25 mouse cellular contexts compared by ENCODE assay signal in the genomic region with DNA sequence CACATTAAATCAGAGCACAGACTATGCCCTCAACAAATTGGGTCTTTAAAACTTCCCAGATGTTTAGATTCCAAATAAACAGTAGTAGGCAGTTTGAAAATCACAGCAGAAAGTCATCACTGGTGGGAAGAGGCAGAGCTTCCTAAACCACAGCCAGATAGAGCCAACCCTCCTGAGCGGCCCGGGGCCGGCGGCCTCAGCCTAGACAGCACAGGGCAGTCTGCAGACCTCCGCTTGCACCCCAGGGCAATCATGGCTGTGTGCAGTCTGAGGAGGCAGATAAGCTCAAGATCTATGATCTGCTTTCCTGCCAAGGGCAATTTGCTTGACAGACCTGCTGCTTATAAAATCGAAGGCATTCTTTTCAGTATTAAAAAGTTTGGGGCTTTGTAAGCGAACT.
DNase-seq lines count a peak whose midpoint lies in the region; ATAC-seq lines count a peak whose summit lies in the region.
"Had no signal": no experiment of that assay in that cellular context is flagged by ENCODE, and none has a peak within 500 bp of the region (broad histone marks: within the 10 kb centered on the region; RNA-seq: fewer than 3 reads in every experiment).

No protein-coding gene starts in this region.

- no peak overlapping the region for H3K9ac ChIP-seq in midbrain, embryonic 14.5 days (replicated peaks; ENCODE audit: low read length)
- H3K9ac ChIP-seq in midbrain, embryonic 11.5 days (ENCODE audit: low read length) = no peak overlapping the region
- no peak overlapping the region for H3K9ac ChIP-seq in intestine, embryonic 15.5 days
- H3K9ac ChIP-seq: embryonic facial prominence, embryonic 12.5 days; forebrain, embryonic 12.5 days; heart, embryonic 15.5 days; hindbrain, embryonic 15.5 days; kidney, embryonic 15.5 days; liver, embryonic 14.5 days; midbrain, embryonic 13.5 days had no signal

- no peaks in the 10 kb centered on the region for H3K36me3 ChIP-seq in heart, embryonic 10.5 days
- H3K36me3 ChIP-seq in midbrain, embryonic 14.5 days (ENCODE audit: control insufficient read depth, insufficient read depth, low read length) = no peaks in the 10 kb centered on the region
- no peaks in the 10 kb centered on the region for H3K36me3 ChIP-seq in midbrain, embryonic 11.5 days (ENCODE audit: control insufficient read depth, insufficient read depth, low read length)
- H3K36me3 ChIP-seq in intestine, embryonic 15.5 days = no peaks in the 10 kb centered on the region
- H3K36me3 ChIP-seq: embryonic facial prominence, embryonic 12.5 days; forebrain, embryonic 12.5 days; heart, embryonic 15.5 days; hindbrain, embryonic 15.5 days; kidney, embryonic 15.5 days; midbrain, embryonic 13.5 days had no signal

- H3K27me3 ChIP-seq in heart, embryonic 10.5 days (ENCODE audit: insufficient read depth, poor library complexity, severe bottlenecking) = no peaks in the 10 kb centered on the region
- no peaks in the 10 kb centered on the region for H3K27me3 ChIP-seq in midbrain, embryonic 14.5 days (ENCODE audit: control insufficient read depth, insufficient read depth, low read length)
- no peaks in the 10 kb centered on the region for H3K27me3 ChIP-seq in midbrain, embryonic 11.5 days (ENCODE audit: control insufficient read depth, insufficient read depth, low read length)
- H3K27me3 ChIP-seq in intestine, embryonic 15.5 days (replicated peaks) = no peaks in the 10 kb centered on the region
- H3K27me3 ChIP-seq: embryonic facial prominence, embryonic 12.5 days; forebrain, embryonic 12.5 days; heart, embryonic 15.5 days; hindbrain, embryonic 15.5 days; midbrain, embryonic 13.5 days had no signal

- H3K4me2 ChIP-seq in midbrain, embryonic 14.5 days (ENCODE audit: low read length) = no peak overlapping the region
- no peak overlapping the region for H3K4me2 ChIP-seq in midbrain, embryonic 11.5 days
- H3K4me2 ChIP-seq in intestine, embryonic 15.5 days (replicated peaks) = no peak overlapping the region
- H3K4me2 ChIP-seq: embryonic facial prominence, embryonic 12.5 days; forebrain, embryonic 12.5 days; heart, embryonic 15.5 days; hindbrain, embryonic 15.5 days; kidney, embryonic 15.5 days; midbrain, embryonic 13.5 days had no signal

- H3K4me3 ChIP-seq in heart, embryonic 10.5 days = no peak overlapping the region
- no peak overlapping the region for H3K4me3 ChIP-seq in midbrain, embryonic 14.5 days (replicated peaks; ENCODE audit: low read depth, low read length)
- no peak overlapping the region for H3K4me3 ChIP-seq in midbrain, embryonic 11.5 days (ENCODE audit: low read depth, low read length)
- H3K4me3 ChIP-seq in intestine, embryonic 15.5 days (replicated peaks) = no peak overlapping the region
- H3K4me3 ChIP-seq: embryonic facial prominence, embryonic 12.5 days; erythroblast, embryonic 14.5 days; forebrain, embryonic 12.5 days; heart, embryonic 15.5 days; hindbrain, embryonic 15.5 days; kidney, embryonic 15.5 days; midbrain, embryonic 13.5 days had no signal

- WGBS in heart, embryonic 10.5 days = 51% methylated on average over 7 of the region's 7 CpGs
- WGBS in midbrain, embryonic 14.5 days = 72% methylated on average over 7 of the region's 7 CpGs
- WGBS in midbrain, embryonic 11.5 days = 83% methylated on average over 7 of the region's 7 CpGs
- 22% methylated on average over 7 of the region's 7 CpGs for WGBS in intestine, embryonic 15.5 days

- no peaks in the 10 kb centered on the region for H3K4me1 ChIP-seq in heart, embryonic 10.5 days
- no peaks in the 10 kb centered on the region for H3K4me1 ChIP-seq in midbrain, embryonic 14.5 days (ENCODE audit: control insufficient read depth, insufficient read depth, low read length)
- H3K4me1 ChIP-seq in midbrain, embryonic 11.5 days (ENCODE audit: control insufficient read depth, insufficient read depth, low read length) = no peaks in the 10 kb centered on the region
- 0 out of 2 replicates have a peak, but pooled peaks cover 3% of the 10 kb centered on the region for H3K4me1 ChIP-seq in intestine, embryonic 15.5 days (replicated peaks)
- H3K4me1 ChIP-seq: embryonic facial prominence, embryonic 12.5 days; forebrain, embryonic 12.5 days; heart, embryonic 15.5 days; hindbrain, embryonic 15.5 days; kidney, embryonic 15.5 days; midbrain, embryonic 13.5 days had no signal

- H3K27ac ChIP-seq in heart, embryonic 10.5 days = no peak overlapping the region
- no peak overlapping the region for H3K27ac ChIP-seq in midbrain, embryonic 14.5 days (replicated peaks; ENCODE audit: low read depth, low read length)
- H3K27ac ChIP-seq in midbrain, embryonic 11.5 days (ENCODE audit: low read depth, low read length) = no peak overlapping the region
- H3K27ac ChIP-seq in intestine, embryonic 15.5 days = no peak overlapping the region
- H3K27ac ChIP-seq: embryonic facial prominence, embryonic 12.5 days; forebrain, embryonic 12.5 days; heart, embryonic 15.5 days; hindbrain, embryonic 15.5 days; kidney, embryonic 15.5 days; liver, embryonic 14.5 days; midbrain, embryonic 13.5 days had no signal

- intact Hi-C loops in heart, postnatal 36 days (cut with DNase I) = no loop called here
- intact Hi-C loops in left cerebral cortex, postnatal 25 days (cut with DNase I) = loop anchor here (5.0 kb wide), 1 partner anchor 82 kb away; no protein-coding TSS in a partner anchor

- no peaks in the 10 kb centered on the region for H3K9me3 ChIP-seq in heart, embryonic 10.5 days
- H3K9me3 ChIP-seq in midbrain, embryonic 14.5 days (ENCODE audit: control insufficient read depth, low read length) = no peaks in the 10 kb centered on the region
- no peaks in the 10 kb centered on the region for H3K9me3 ChIP-seq in midbrain, embryonic 11.5 days (ENCODE audit: control insufficient read depth, low read length)
- H3K9me3 ChIP-seq in intestine, embryonic 15.5 days = no peaks in the 10 kb centered on the region
- H3K9me3 ChIP-seq: embryonic facial prominence, embryonic 12.5 days; forebrain, embryonic 12.5 days; heart, embryonic 15.5 days; hindbrain, embryonic 15.5 days; kidney, embryonic 15.5 days; midbrain, embryonic 13.5 days had no signal

- no peak for ATAC-seq in midbrain, embryonic 14.5 days (ENCODE audit: low FRiP score, low TSS enrichment)
- ATAC-seq in midbrain, embryonic 11.5 days (ENCODE audit: low FRiP score) = no peak
- ATAC-seq in intestine, embryonic 15.5 days = peak; percentile 61; the same call in 1 of the 2 replicates
- ATAC-seq: midbrain, embryonic 13.5 days; Patski had no signal

- DNase-seq in heart, embryonic 10.5 days (ENCODE audit: low spot score) = peak; percentile 74
- DNase-seq in heart, postnatal 36 days = no peak
- peak; percentile 35 for DNase-seq in midbrain, embryonic 14.5 days
- no peak for DNase-seq in midbrain, embryonic 11.5 days (ENCODE audit: low spot score, missing footprints)
- peak; percentile 13 for DNase-seq in retina, postnatal 1 day
- DNase-seq in left cerebral cortex, postnatal 25 days (ENCODE audit: low spot score in 2 of 2) = no peak
- DNase-seq in layer of hippocampus, adult 18-20 months (ENCODE audit: low spot score in 2 of 2) = no peak
- DNase-seq: cerebellum, adult 8-10 months; cerebellum, postnatal 36 days; gastrocnemius, postnatal 36 days; kidney, adult 11 months; lung, postnatal 14 days; right cerebral cortex, postnatal 4 days; thymus, adult 18-20 months; thymus, postnatal 36 days had no signal

Comparison
In these comparisons a context has a peak if more than half of its experiments do, and no peak if none do; other contexts are left out.
1. DNase-seq: peak in heart, embryonic 10.5 days (single experiment), midbrain, embryonic 14.5 days (single experiment) and retina, postnatal 1 day (single experiment); none in heart, postnatal 36 days (0 of 2), midbrain, embryonic 11.5 days (single experiment), left cerebral cortex, postnatal 25 days (0 of 2) and layer of hippocampus, adult 18-20 months (0 of 2).